Mouse (Mus musculus): ENCODE measurements at regions not wholly inside any gene's neighbourhood (a gene's known extent, or its start where the extent isn't known, plus 50 kb on each side); places are given as distances from the start of the nearest gene placed in this dataset.
A peak's percentile ranks its signal among the peaks of the same experiment; 100 is the strongest.

GRCm38 (mm10) chr13:26594313-26594712 is 175.7 kb downstream of the Hdgfl1 start:
- no peak for DNase-seq (ENCODE audit: low spot score in 2 of 2)

- no peak for DNase-seq (ENCODE audit: low spot score in 2 of 2)
Measured at GRCm38 (mm10) chr13:26593750-26594149, 176.2 kb downstream of the Hdgfl1 start.

- peak; percentile 61 to 77 for DNase-seq (ENCODE audit: low spot score in 2 of 2)
Measured at GRCm38 (mm10) chr13:26575890-26576543, 193.9 kb downstream of the Hdgfl1 start.

GRCm38 (mm10) chr13:26569422-26569821 is 200.5 kb downstream of the Hdgfl1 start:
- peak in 1 of 2 experiments; percentile 29 for DNase-seq (ENCODE audit: low spot score in 2 of 2)

- no peak for DNase-seq (ENCODE audit: low spot score in 2 of 2)
Measured at GRCm38 (mm10) chr13:26564941-26565862, 204.8 kb downstream of the Hdgfl1 start.

- peak; percentile 21 to 25 for DNase-seq (ENCODE audit: low spot score in 2 of 2)
Measured at GRCm38 (mm10) chr13:26558366-26558765, 211.6 kb downstream of the Hdgfl1 start.

- no peak for DNase-seq (ENCODE audit: low spot score in 2 of 2)
Measured at GRCm38 (mm10) chr13:26554266-26554665, 215.7 kb downstream of the Hdgfl1 start.

- DNase-seq (ENCODE audit: low spot score in 2 of 2): no peak
Measured at GRCm38 (mm10) chr13:26552122-26552521, 217.8 kb downstream of the Hdgfl1 start.

- DNase-seq (ENCODE audit: low spot score in 2 of 2): no peak
Measured at GRCm38 (mm10) chr13:26538928-26539327, 231.0 kb downstream of the Hdgfl1 start.

GRCm38 (mm10) chr13:26536575-26536974 is 233.4 kb downstream of the Hdgfl1 start:
- no peak for DNase-seq (ENCODE audit: low spot score in 2 of 2)

GRCm38 (mm10) chr13:26532761-26533160 is 237.2 kb downstream of the Hdgfl1 start:
- DNase-seq (ENCODE audit: low spot score in 2 of 2): no peak

GRCm38 (mm10) chr13:26519054-26519453 is 250.9 kb downstream of the Hdgfl1 start:
- no peak for DNase-seq (ENCODE audit: low spot score in 2 of 2)

- DNase-seq (ENCODE audit: low spot score in 2 of 2): no peak
Measured at GRCm38 (mm10) chr13:26518425-26518824, 251.5 kb downstream of the Hdgfl1 start.

GRCm38 (mm10) chr13:26517646-26518045 is 252.3 kb downstream of the Hdgfl1 start:
- no peak for DNase-seq (ENCODE audit: low spot score in 2 of 2)

GRCm38 (mm10) chr13:26510448-26510847 is 259.5 kb downstream of the Hdgfl1 start:
- DNase-seq (ENCODE audit: low spot score in 2 of 2): no peak

- no peak for DNase-seq (ENCODE audit: low spot score in 2 of 2)
Measured at GRCm38 (mm10) chr13:26509841-26510240, 260.1 kb downstream of the Hdgfl1 start.

- DNase-seq (ENCODE audit: low spot score in 2 of 2): no peak
Measured at GRCm38 (mm10) chr13:26503744-26504143, 266.2 kb downstream of the Hdgfl1 start.

- no peak for DNase-seq (ENCODE audit: low spot score in 2 of 2)
Measured at GRCm38 (mm10) chr13:26497086-26497485, 272.9 kb downstream of the Hdgfl1 start.

GRCm38 (mm10) chr13:26495871-26496270 is 274.1 kb downstream of the Hdgfl1 start:
- no peak for DNase-seq (ENCODE audit: low spot score in 2 of 2)

- no peak for DNase-seq (ENCODE audit: low spot score in 2 of 2)
Measured at GRCm38 (mm10) chr13:26469343-26469742, 300.6 kb downstream of the Hdgfl1 start.

- DNase-seq (ENCODE audit: low spot score in 2 of 2): no peak
Measured at GRCm38 (mm10) chr13:26467526-26467925, 302.4 kb downstream of the Hdgfl1 start.

- DNase-seq (ENCODE audit: low spot score in 2 of 2): no peak
Measured at GRCm38 (mm10) chr13:26464523-26464922, 305.4 kb downstream of the Hdgfl1 start.

GRCm38 (mm10) chr13:26464096-26464495 is 305.9 kb downstream of the Hdgfl1 start:
- no peak for DNase-seq (ENCODE audit: low spot score in 2 of 2)

Measured in right cerebral cortex, postnatal 10 days (tissue).